Mouse (Mus musculus) ovary, adult 2 months (tissue): Measurements from ENCODE around the gene Rnf182. TPM values are rescaled to one million over a fixed set of nuclear protein-coding genes. Genes with fewer than 3 reads are reported as not detected.

Experiments
- polyA plus RNA-seq: library from polyadenylated mRNA; depleted of rRNA; stranded (reverse); fragments of >200 nt; gene quantifications from 2 replicates; pipeline ENCODE4 v1.2.3, GENCODE M21; 2012; rRNA removed

Gene Rnf182
- 0.87 and 1.4 TPM in 2 replicates for polyA plus RNA-seq

DNA sequence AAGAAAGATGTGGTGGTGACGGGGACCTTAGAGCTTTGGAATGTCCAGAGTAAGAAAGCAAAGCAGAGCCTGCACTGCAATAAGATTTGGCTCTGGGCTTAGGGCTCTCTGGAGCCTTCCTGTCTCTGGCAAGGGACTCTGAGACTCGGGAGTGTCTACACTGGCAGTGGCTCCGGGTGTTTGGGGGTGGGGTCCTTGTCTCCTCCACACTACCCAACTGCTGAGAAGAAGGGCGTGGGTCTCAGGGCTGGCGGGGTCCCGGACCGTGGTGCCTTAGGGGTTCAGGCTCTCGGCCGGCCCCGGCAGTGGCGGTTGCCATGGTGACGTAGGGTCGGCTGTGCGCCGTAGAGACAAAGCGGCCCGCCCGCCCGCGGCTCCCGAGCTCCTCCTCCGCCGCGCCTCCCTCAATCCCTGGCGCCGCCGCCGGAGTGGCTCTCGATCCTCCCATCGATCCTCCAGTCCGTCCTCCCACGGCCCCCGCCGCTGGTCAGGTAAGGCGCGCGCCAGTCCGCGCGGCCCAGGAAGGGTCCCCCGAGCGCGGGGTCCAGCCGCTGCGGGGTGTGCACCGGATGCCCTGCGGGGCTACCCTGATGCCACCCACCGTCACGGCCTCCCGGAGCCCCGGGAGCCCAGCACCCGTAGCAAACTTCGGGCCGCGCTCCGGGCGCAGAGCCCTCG, at the start of gene Rnf182:
TSS of gene Rnf182 (plus strand) at position 134 of the 678 bp plus-strand sequence.

Other genes with a start within 250 kb of the Rnf182 start
- 69.6 and 102 TPM in 2 replicates for gene Nol7, start 217.3 kb upstream of the Rnf182 start, polyA plus RNA-seq
- 22.6 and 39.5 TPM in 2 replicates for gene Ranbp9, start 134.4 kb upstream of the Rnf182 start, polyA plus RNA-seq
- 23.5 and 33.7 TPM in 2 replicates for gene Mcur1, start 55.5 kb upstream of the Rnf182 start, polyA plus RNA-seq
- 7.5 and 9.3 TPM in 2 replicates for gene Cd83, start 169.1 kb downstream of the Rnf182 start, polyA plus RNA-seq